Mouse (Mus musculus) cerebral cortex, adult 2 months (tissue): ENCODE results near the gene Crtc1.

Experiments
- WGBS: fragments of 180-500 bp; shearing (Covaris S2); methylation state at CpG from one replicate; pipeline ENCODE4 v1.1.7; 2018; 5-methylcytosine and 5-hydroxymethylcytosine counted together

Crtc1 gene

GRCm38 (mm10) chr8:70463306-70463705, 23.9 kb upstream of the Crtc1 start:
- 46% methylated on average over 4 of the region's 4 CpGs for WGBS

GRCm38 (mm10) chr8:70462516-70462813, 23.1 kb upstream of the Crtc1 start:
- WGBS, result 54% methylated on average over 8 of the region's 8 CpGs

- 80% methylated on average over 16 of the region's 16 CpGs for WGBS
Measured at GRCm38 (mm10) chr8:70461765-70462515, 22.6 kb upstream of the Crtc1 start.

GRCm38 (mm10) chr8:70460606-70461005, 21.2 kb upstream of the Crtc1 start:
- 45% methylated on average over 9 of the region's 9 CpGs for WGBS

GRCm38 (mm10) chr8:70460199-70460598, 20.8 kb upstream of the Crtc1 start:
- WGBS, result 77% methylated on average over 5 of the region's 5 CpGs

GRCm38 (mm10) chr8:70459636-70460035, 20.3 kb upstream of the Crtc1 start:
- WGBS, result 94% methylated on average over 2 of the region's 2 CpGs

- WGBS, result 77% methylated on average over 3 of the region's 3 CpGs
Measured at GRCm38 (mm10) chr8:70458462-70458861, 19.1 kb upstream of the Crtc1 start.

GRCm38 (mm10) chr8:70457882-70458281, 18.5 kb upstream of the Crtc1 start:
- WGBS, result 92% methylated on average over 6 of the region's 6 CpGs

- 85% methylated on average over 1 of the region's 1 CpGs for WGBS
Measured at GRCm38 (mm10) chr8:70456996-70457395, 17.6 kb upstream of the Crtc1 start.

GRCm38 (mm10) chr8:70453852-70454251, 14.5 kb upstream of the Crtc1 start:
- WGBS, result 46% methylated on average over 5 of the region's 5 CpGs

GRCm38 (mm10) chr8:70452196-70452966, 13.0 kb upstream of the Crtc1 start:
- 73% methylated on average over 52 of the region's 52 CpGs for WGBS

GRCm38 (mm10) chr8:70447639-70448420, 8.5 kb upstream of the Crtc1 start:
- 57% methylated on average over 19 of the region's 19 CpGs for WGBS

GRCm38 (mm10) chr8:70445988-70446387, 6.6 kb upstream of the Crtc1 start:
- 35% methylated on average over 1 of the region's 1 CpGs for WGBS

- 84% methylated on average over 4 of the region's 4 CpGs for WGBS
Measured at GRCm38 (mm10) chr8:70443326-70443725, 3.9 kb upstream of the Crtc1 start.

GRCm38 (mm10) chr8:70441565-70441964, 2.2 kb upstream of the Crtc1 start:
- WGBS, result 79% methylated on average over 3 of the region's 3 CpGs

GRCm38 (mm10) chr8:70440246-70440645, 867 bp upstream of the Crtc1 start:
- 49% methylated on average over 3 of the region's 3 CpGs for WGBS

GRCm38 (mm10) chr8:70439848-70440179, 435 bp upstream of the Crtc1 start:
- 3% methylated on average over 7 of the region's 7 CpGs for WGBS

GRCm38 (mm10) chr8:70438423-70438822, 956 bp downstream of the Crtc1 start:
- WGBS, result 81% methylated on average over 2 of the region's 2 CpGs

- WGBS, result 87% methylated on average over 5 of the region's 5 CpGs
Measured at GRCm38 (mm10) chr8:70435156-70435555, 4.2 kb downstream of the Crtc1 start.

- 59% methylated on average over 4 of the region's 4 CpGs for WGBS
Measured at GRCm38 (mm10) chr8:70432991-70433536, 6.3 kb downstream of the Crtc1 start.

- 91% methylated on average over 4 of the region's 4 CpGs for WGBS
Measured at GRCm38 (mm10) chr8:70431213-70431612, 8.2 kb downstream of the Crtc1 start.

GRCm38 (mm10) chr8:70426300-70426907, 13.0 kb downstream of the Crtc1 start:
- 81% methylated on average over 2 of the region's 2 CpGs for WGBS
